Mouse (Mus musculus) midbrain, embryonic 15.5 days (tissue): Measurements from ENCODE around the gene Ankrd39. TPM values are rescaled to one million over a fixed set of nuclear protein-coding genes. Genes with fewer than 3 reads are reported as not detected.
A peak's percentile ranks its signal among the peaks of the same experiment; 100 is the strongest.

ENCODE experiments used
- ATAC-seq: fragments of 200-750 bp; cut with Nextera tagmentation; replicated peaks from 2 replicates; pipeline ENCODE4 v1.8.0; 2017; ENCODE audit warnings: moderate TSS enrichment
- H3K27ac ChIP-seq: fragments of 300-500 bp; sonication (generic); 2 replicates; pipeline ENCODE4 v1.5.1; 2015; ENCODE audit warnings: mild to moderate bottlenecking, inconsistent platforms
- H3K27me3 ChIP-seq: fragments of 300-500 bp; sonication (generic); replicated peaks from 2 replicates; pipeline ENCODE4 v1.6.1; 2015; ENCODE audit warnings: inconsistent platforms
- H3K36me3 ChIP-seq: fragments of 300-500 bp; sonication (generic); replicated peaks from 2 replicates; pipeline ENCODE4 v1.6.1; 2015; ENCODE audit warnings: inconsistent platforms
- H3K4me1 ChIP-seq: fragments of 300-500 bp; sonication (generic); 2 replicates; pipeline ENCODE4 v1.6.1; 2015; ENCODE audit warnings: inconsistent platforms
- H3K4me2 ChIP-seq: fragments of 300-500 bp; sonication (generic); 2 replicates; pipeline ENCODE4 v1.6.1; 2015; ENCODE audit warnings: inconsistent platforms, mild to moderate bottlenecking, moderate library complexity
- H3K4me3 ChIP-seq: fragments of 300-500 bp; sonication (generic); 2 replicates; pipeline ENCODE4 v1.5.1; 2015; ENCODE audit warnings: mild to moderate bottlenecking, inconsistent platforms
- H3K9ac ChIP-seq: fragments of 300-500 bp; sonication (generic); 2 replicates; pipeline ENCODE4 v1.6.1; 2015; ENCODE audit warnings: mild to moderate bottlenecking, inconsistent platforms
- H3K9me3 ChIP-seq: fragments of 300-500 bp; sonication (generic); 2 replicates; pipeline ENCODE4 v1.6.1; 2016; ENCODE audit warnings: inconsistent platforms
- WGBS: fragments of 180-500 bp; shearing (Covaris S2); methylation state at CpG from one replicate; pipeline ENCODE4 v1.1.7; 2015; ENCODE audit warnings: mixed read lengths; 5-methylcytosine and 5-hydroxymethylcytosine counted together
- polyA plus RNA-seq: library from polyadenylated mRNA; unstranded; fragments of >200 nt; fragmentation: Nextera tagmentation; extraction: Ambion mirVana; gene quantifications from 2 replicates; pipeline ENCODE4 v1.2.1, GENCODE M21; 2015

Gene Ankrd39
- polyA plus RNA-seq, 1 experiment from 2014 or later: 32.5 TPM

GRCm38 (mm10) chr1:36518259-36518658, 29.0 kb downstream of the Ankrd39 start:
- ATAC-seq: no peak
- H3K4me2 ChIP-seq: no peak overlapping the region
- 90% methylated on average over 3 of the region's 3 CpGs for WGBS
- no peak overlapping the region for H3K9ac ChIP-seq
- peaks cover 27% of the 10 kb centered on the region for H3K36me3 ChIP-seq
- H3K27me3 ChIP-seq: no peaks in the 10 kb centered on the region
- no peak overlapping the region for H3K4me3 ChIP-seq
- H3K9me3 ChIP-seq: no peaks in the 10 kb centered on the region
- peaks cover 44% of the 10 kb centered on the region for H3K4me1 ChIP-seq
- no peak overlapping the region for H3K27ac ChIP-seq

- Histone ChIP-seq H3K4me2 (peak overlapping the region; percentile 87), H3K4me1 (peaks cover 46% of the 10 kb centered on the region), H3K4me3 (peak overlapping the region; percentile 74), H3K9me3 (no peaks in the 10 kb centered on the region), H3K27ac (peak overlapping the region; percentile 30; the same call in 1 of the 2 replicates), H3K27me3 (no peaks in the 10 kb centered on the region), H3K9ac (peak overlapping the region; percentile 71), H3K36me3 (no peaks in the 10 kb centered on the region)
- WGBS: 38% methylated on average over 2 of the region's 2 CpGs
- no peak for ATAC-seq
Measured at GRCm38 (mm10) chr1:36513718-36514117, 33.5 kb downstream of the Ankrd39 start.

- Histone ChIP-seq H3K27me3 (no peaks in the 10 kb centered on the region), H3K27ac (peak overlapping the region; percentile 96; the same call in 1 of the 2 replicates), H3K36me3 (no peaks in the 10 kb centered on the region), H3K4me2 (peak overlapping the region; percentile 87), H3K4me1 (peaks cover 45% of the 10 kb centered on the region), H3K4me3 (peak overlapping the region; percentile 74), H3K9ac (peak overlapping the region; percentile 71), H3K9me3 (no peaks in the 10 kb centered on the region)
- 0% methylated on average over 1 of the region's 1 CpGs for WGBS
- no peak for ATAC-seq
Measured at GRCm38 (mm10) chr1:36513310-36513709, 33.9 kb downstream of the Ankrd39 start.

DNA sequence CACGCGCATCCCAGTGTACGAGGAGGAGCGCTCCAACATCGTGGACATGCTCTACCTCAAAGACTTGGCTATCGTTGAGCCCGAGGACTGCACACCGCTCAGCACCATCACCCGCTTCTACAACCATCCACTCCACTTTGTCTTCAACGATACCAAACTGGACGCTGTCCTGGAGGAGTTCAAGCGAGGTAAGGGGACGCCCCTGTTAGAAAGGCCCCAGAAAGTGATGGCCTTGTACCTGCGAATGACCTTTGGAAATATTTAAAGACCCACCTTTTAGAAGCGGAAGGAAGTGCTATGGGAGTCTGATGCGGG, 34.3 kb downstream of the Ankrd39 start:
- ATAC-seq: no peak; the same call in 1 of the 2 replicates
- WGBS: 2% methylated on average over 16 of the region's 16 CpGs

DNA sequence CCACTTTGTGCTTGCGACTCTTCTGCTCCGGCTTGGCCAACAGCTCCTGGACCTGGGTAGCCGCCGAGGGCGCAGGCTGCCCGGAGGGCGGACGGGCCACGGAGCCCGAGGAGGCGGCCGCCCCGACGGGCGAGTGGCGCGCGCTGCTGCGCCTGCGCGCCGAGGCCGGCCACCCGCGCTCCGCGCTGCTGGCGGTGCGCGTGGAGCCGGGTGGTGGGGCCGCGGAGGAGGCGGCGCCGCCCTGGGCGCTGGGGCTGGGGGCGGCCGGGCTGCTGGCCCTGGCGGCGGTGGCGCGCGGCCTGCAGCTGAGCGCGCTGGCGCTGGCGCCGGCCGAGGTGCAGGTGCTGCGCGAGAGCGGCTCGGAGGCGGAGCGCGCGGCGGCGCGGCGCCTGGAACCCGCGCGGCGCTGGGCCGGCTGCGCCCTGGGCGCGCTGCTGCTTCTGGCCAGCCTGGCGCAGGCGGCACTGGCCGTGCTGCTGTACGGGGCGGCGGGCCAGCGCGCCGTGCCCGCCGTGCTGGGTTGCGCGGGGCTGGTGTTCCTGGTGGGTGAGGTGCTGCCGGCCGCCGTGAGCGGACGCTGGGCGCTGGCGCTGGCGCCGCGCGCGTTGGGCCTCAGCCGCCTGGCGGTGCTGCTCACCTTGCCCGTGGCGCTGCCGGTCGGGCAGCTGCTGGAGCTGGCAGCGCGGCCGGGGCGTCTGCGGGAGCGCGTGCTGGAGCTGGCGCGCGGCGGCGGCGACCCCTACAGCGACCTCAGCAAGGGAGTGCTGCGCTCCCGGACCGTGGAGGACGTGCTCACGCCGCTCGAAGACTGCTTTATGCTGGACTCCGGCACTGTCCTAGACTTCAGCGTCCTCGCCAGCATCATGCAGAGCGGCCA, 34.9 kb downstream of the Ankrd39 start:
- ATAC-seq: peak; percentile 84
- Histone ChIP-seq H3K27ac (peak overlapping the region; percentile 96), H3K4me1 (peaks cover 37% of the 10 kb centered on the region), H3K4me2 (peak overlapping the region; percentile 87), H3K36me3 (0 out of 2 replicates have a peak, but pooled peaks cover 3% of the 10 kb centered on the region), H3K9me3 (no peaks in the 10 kb centered on the region), H3K9ac (peak overlapping the region; percentile 71), H3K27me3 (no peaks in the 10 kb centered on the region), H3K4me3 (peak overlapping the region; percentile 74)
- whole genome bisulfite sequencing: under 1% methylated on average over 103 of the region's 126 CpGs

More for the DNA sequence above, 34.3 kb downstream of the Ankrd39 start:
- Histone ChIP-seq H3K4me1 (peaks cover 42% of the 10 kb centered on the region), H3K4me3 (peak overlapping the region; percentile 74), H3K9ac (peak overlapping the region; percentile 71), H3K4me2 (peak overlapping the region; percentile 87), H3K27me3 (no peaks in the 10 kb centered on the region), H3K9me3 (no peaks in the 10 kb centered on the region), H3K27ac (peak overlapping the region; percentile 96), H3K36me3 (no peaks in the 10 kb centered on the region)

GRCm38 (mm10) chr1:36511289-36512021, 35.8 kb downstream of the Ankrd39 start, which contains the start of gene Cnnm3:
Cnnm3 (plus strand) TSS chr1:36511867.
- Histone ChIP-seq H3K4me3 (peak within 1 kb of the TSS; percentile 74), H3K27me3 (no peaks in the 10 kb centered on the region), H3K36me3 (0 out of 2 replicates have a peak, but pooled peaks cover 5% of the 10 kb centered on the region), H3K27ac (peak within 1 kb of the TSS; percentile 96), H3K9ac (peak within 1 kb of the TSS; percentile 71), H3K9me3 (no peaks in the 10 kb centered on the region), H3K4me1 (peaks cover 35% of the 10 kb centered on the region), H3K4me2 (peak within 1 kb of the TSS; percentile 87)
- ATAC-seq: peak; percentile 97
- WGBS: 2% methylated on average over 47 of the region's 51 CpGs

GRCm38 (mm10) chr1:36508238-36508637, 39.0 kb downstream of the Ankrd39 start:
- H3K4me1 ChIP-seq: peaks cover 5% of the 10 kb centered on the region
- H3K4me2 ChIP-seq: no peak overlapping the region
- no peak for ATAC-seq
- no peaks in the 10 kb centered on the region for H3K27me3 ChIP-seq
- no peak overlapping the region for H3K9ac ChIP-seq
- no peak overlapping the region for H3K27ac ChIP-seq
- WGBS: 90% methylated on average over 5 of the region's 5 CpGs
- H3K36me3 ChIP-seq: 0 out of 2 replicates have a peak, but pooled peaks cover 5% of the 10 kb centered on the region
- no peaks in the 10 kb centered on the region for H3K9me3 ChIP-seq
- no peak overlapping the region for H3K4me3 ChIP-seq

- 4% methylated on average over 3 of the region's 3 CpGs for WGBS
- no peak overlapping the region for H3K27ac ChIP-seq
- no peak overlapping the region for H3K9ac ChIP-seq
- no peaks in the 10 kb centered on the region for H3K27me3 ChIP-seq
- no peaks in the 10 kb centered on the region for H3K4me1 ChIP-seq
- no peak overlapping the region for H3K4me3 ChIP-seq
- peak; percentile 29; the same call in 1 of the 2 replicates for ATAC-seq
- H3K9me3 ChIP-seq: no peaks in the 10 kb centered on the region
- H3K4me2 ChIP-seq: no peak overlapping the region
- H3K36me3 ChIP-seq: 0 out of 2 replicates have a peak, but pooled peaks cover 3% of the 10 kb centered on the region
Measured at GRCm38 (mm10) chr1:36501261-36501660, 46.0 kb downstream of the Ankrd39 start.

GRCm38 (mm10) chr1:36497312-36497711, 49.9 kb downstream of the Ankrd39 start:
- H3K27me3 ChIP-seq: no peaks in the 10 kb centered on the region
- H3K4me3 ChIP-seq: no peak overlapping the region
- 63% methylated on average over 2 of the region's 2 CpGs for WGBS
- 0 out of 2 replicates have a peak, but pooled peaks cover 3% of the 10 kb centered on the region for H3K36me3 ChIP-seq
- H3K4me2 ChIP-seq: no peak overlapping the region
- H3K9ac ChIP-seq: no peak overlapping the region
- ATAC-seq: no peak
- no peak overlapping the region for H3K27ac ChIP-seq
- H3K4me1 ChIP-seq: no peaks in the 10 kb centered on the region
- H3K9me3 ChIP-seq: no peaks in the 10 kb centered on the region

- no peaks in the 10 kb centered on the region for H3K4me1 ChIP-seq
- H3K4me2 ChIP-seq: no peak overlapping the region
- ATAC-seq: no peak; the same call in 1 of the 2 replicates
- no peak overlapping the region for H3K27ac ChIP-seq
- H3K36me3 ChIP-seq: 0 out of 2 replicates have a peak, but pooled peaks cover 3% of the 10 kb centered on the region
- no peaks in the 10 kb centered on the region for H3K9me3 ChIP-seq
- no peak overlapping the region for H3K4me3 ChIP-seq
- 49% methylated on average over 2 of the region's 2 CpGs for WGBS
- no peaks in the 10 kb centered on the region for H3K27me3 ChIP-seq
- no peak overlapping the region for H3K9ac ChIP-seq
Measured at GRCm38 (mm10) chr1:36496719-36497118, 50.5 kb downstream of the Ankrd39 start.

DNA sequence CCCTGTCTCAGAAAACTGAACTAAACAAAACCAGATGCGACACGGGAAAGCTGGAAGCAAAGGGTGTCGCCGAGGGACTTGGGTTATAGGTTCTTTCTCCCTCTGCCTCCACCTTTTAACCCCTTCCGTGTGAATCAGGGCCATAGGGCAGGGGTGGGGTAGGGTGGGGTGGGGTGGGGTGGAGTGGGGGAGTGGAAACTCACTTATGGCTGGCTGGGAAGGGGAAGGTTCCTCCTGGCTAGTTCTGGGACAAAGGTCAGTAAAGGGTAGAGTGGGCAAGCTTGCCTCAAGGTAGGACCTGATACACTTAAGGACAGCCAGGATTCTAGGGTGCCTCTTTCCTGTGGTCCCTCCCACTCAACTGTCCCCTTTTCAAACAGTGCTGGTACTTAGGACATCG, 53.9 kb downstream of the Ankrd39 start:
- no peaks in the 10 kb centered on the region for H3K9me3 ChIP-seq
- H3K4me1 ChIP-seq: no peaks in the 10 kb centered on the region
- H3K9ac ChIP-seq: no peak overlapping the region
- H3K36me3 ChIP-seq: no peaks in the 10 kb centered on the region
- H3K27ac ChIP-seq: no peak overlapping the region
- H3K4me3 ChIP-seq: no peak overlapping the region
- WGBS: 88% methylated on average over 6 of the region's 6 CpGs
- no peak for ATAC-seq
- no peak overlapping the region for H3K4me2 ChIP-seq
- H3K27me3 ChIP-seq: no peaks in the 10 kb centered on the region

GRCm38 (mm10) chr1:36492416-36493139, 54.7 kb downstream of the Ankrd39 start:
- no peak overlapping the region for H3K4me3 ChIP-seq
- no peak for ATAC-seq
- 49% methylated on average over 9 of the region's 9 CpGs for WGBS
- H3K36me3 ChIP-seq: no peaks in the 10 kb centered on the region
- H3K4me2 ChIP-seq: no peak overlapping the region
- no peak overlapping the region for H3K9ac ChIP-seq
- H3K27me3 ChIP-seq: no peaks in the 10 kb centered on the region
- no peaks in the 10 kb centered on the region for H3K9me3 ChIP-seq
- H3K4me1 ChIP-seq: no peaks in the 10 kb centered on the region
- no peak overlapping the region for H3K27ac ChIP-seq
